Mouse (Mus musculus) MEL (cell line): ENCODE results near the gene Ttc16. TPM values are rescaled to one million over a fixed set of nuclear protein-coding genes. Genes with fewer than 3 reads are reported as not detected.

Experiments
- DNase-seq: peaks from one replicate; pipeline ENCODE4 v3.0.0; 2011; ENCODE audit warnings: low read depth, low spot score
- H3K27ac ChIP-seq: 2 replicates; pipeline ENCODE4 v1.5.1; 2012; ENCODE audit warnings: low read depth, mild to moderate bottlenecking, control low read depth, low read length, moderate library complexity; ENCODE audit not compliant: control insufficient read depth
- H3K27me3 ChIP-seq, 2 experiments: fragments of 150-350 bp in 1 of 2; sonication (generic) in 1 of 2; 2 replicates each; pipeline ENCODE4 v1.6.1; 2012; ENCODE audit warnings: low read length in 2 of 2, mild to moderate bottlenecking in 2 of 2, improper control_type of control experiment in 1 of 2, moderate library complexity in 1 of 2; ENCODE audit not compliant: insufficient read depth in 2 of 2, control insufficient read depth in 1 of 2
- H3K36me3 ChIP-seq, 2 experiments: 2 replicates each; pipeline ENCODE4 v1.6.1; 2012 to 2014; ENCODE audit warnings: low read length in 2 of 2, improper control_type of control experiment in 1 of 2, inconsistent platforms in 1 of 2, mild to moderate bottlenecking in 1 of 2; ENCODE audit not compliant: insufficient read depth in 2 of 2, control insufficient read depth in 1 of 2
- H3K4me1 ChIP-seq, 2 experiments: fragments of 150-350 bp in 1 of 2; sonication (generic) in 1 of 2; 2 replicates each; pipeline ENCODE4 v1.6.1; 2012; ENCODE audit warnings: low read length in 2 of 2, improper control_type of control experiment in 1 of 2, mild to moderate bottlenecking in 1 of 2; ENCODE audit not compliant: insufficient read depth in 2 of 2, control insufficient read depth in 1 of 2
- H3K4me3 ChIP-seq, 2 experiments: fragments of 150-350 bp in 1 of 2; sonication (generic) in 1 of 2; 2 replicates each; pipeline ENCODE4 v1.5.1; 2012; ENCODE audit warnings: low read depth in 2 of 2, low read length in 2 of 2, mild to moderate bottlenecking in 2 of 2, moderate library complexity in 2 of 2, control low read depth in 1 of 2, improper control_type of control experiment in 1 of 2; ENCODE audit not compliant: control insufficient read depth in 1 of 2, insufficient read depth in 1 of 2
- H3K79me2 ChIP-seq: 2 replicates; pipeline ENCODE4 v1.6.1; 2012; ENCODE audit warnings: mild to moderate bottlenecking, low read length, moderate library complexity; ENCODE audit not compliant: control insufficient read depth, poor library complexity, insufficient read depth
- H3K9ac ChIP-seq: 2 replicates; pipeline ENCODE4 v1.6.1; 2012; ENCODE audit warnings: low read depth, mild to moderate bottlenecking, control low read depth, low read length, moderate library complexity; ENCODE audit not compliant: control insufficient read depth, poor library complexity, severe bottlenecking
- H3K9me3 ChIP-seq: fragments of 150-350 bp; sonication (generic); replicated peaks from 2 replicates; pipeline ENCODE4 v1.6.1; 2012; ENCODE audit warnings: mild to moderate bottlenecking, low read length, improper control_type of control experiment, moderate library complexity; ENCODE audit not compliant: insufficient read depth
- BHLHE40 ChIP-seq: IDR thresholded peaks from 2 replicates; pipeline ENCODE4 v1.6.1; 2012; ENCODE audit warnings: low read depth, mild to moderate bottlenecking, inconsistent platforms, low read length, improper control_type of control experiment, borderline replicate concordance
- CHD1 ChIP-seq: IDR thresholded peaks from 2 replicates; pipeline ENCODE4 v1.6.1; 2012; ENCODE audit warnings: low read depth, mild to moderate bottlenecking, inconsistent platforms, low read length, improper control_type of control experiment
- CTCF ChIP-seq, 3 experiments: IDR thresholded peaks in 2 of 3; conservative IDR thresholded peaks in 1 of 3; 2 replicates each; pipeline ENCODE4 v1.5.1; 2011 to 2012; ENCODE audit warnings: low read length in 3 of 3, low read depth in 2 of 3, mild to moderate bottlenecking in 2 of 3, improper control_type of control experiment in 1 of 3, inconsistent platforms in 1 of 3, mixed read lengths in 1 of 3, moderate library complexity in 1 of 3; ENCODE audit not compliant: control insufficient read depth in 1 of 3, insufficient read depth in 1 of 3, poor library complexity in 1 of 3, severe bottlenecking in 1 of 3
- E2F4 ChIP-seq: IDR thresholded peaks from 2 replicates; pipeline ENCODE4 v1.6.1; 2011; ENCODE audit warnings: low read depth, low read length, improper control_type of control experiment, borderline replicate concordance
- ELF1 ChIP-seq: IDR thresholded peaks from 2 replicates; pipeline ENCODE4 v1.6.1; 2014; ENCODE audit warnings: low read depth, mild to moderate bottlenecking, inconsistent platforms, low read length, improper control_type of control experiment, moderate library complexity
- GABPA ChIP-seq: IDR thresholded peaks from 2 replicates; pipeline ENCODE4 v1.6.1; 2012; ENCODE audit warnings: low read depth, mild to moderate bottlenecking, inconsistent platforms, low read length, improper control_type of control experiment, moderate library complexity
- GATA1 ChIP-seq: IDR thresholded peaks from 2 replicates; pipeline ENCODE4 v1.6.1; 2011; ENCODE audit warnings: low read depth, low read length, improper control_type of control experiment
- KAT2A ChIP-seq: conservative IDR thresholded peaks from 2 replicates; pipeline ENCODE4 v1.6.1; 2012; ENCODE audit warnings: low read depth, low read length, improper control_type of control experiment, inconsistent platforms
- MAFK ChIP-seq: IDR thresholded peaks from 2 replicates; pipeline ENCODE4 v1.6.1; 2011; ENCODE audit warnings: low read depth, mild to moderate bottlenecking, low read length, improper control_type of control experiment, borderline replicate concordance
- MAZ ChIP-seq: IDR thresholded peaks from 2 replicates; pipeline ENCODE4 v1.6.1; 2012; ENCODE audit warnings: low read depth, mild to moderate bottlenecking, inconsistent platforms, low read length, improper control_type of control experiment
- MEF2A ChIP-seq: IDR thresholded peaks from 2 replicates; pipeline ENCODE4 v1.6.1; 2014; ENCODE audit warnings: low read depth, mild to moderate bottlenecking, inconsistent platforms, low read length, improper control_type of control experiment; ENCODE audit not compliant: poor library complexity, insufficient replicate concordance, severe bottlenecking; ENCODE audit errors: extremely low read depth
- POLR2A ChIP-seq, 2 experiments: IDR thresholded peaks; 2 replicates each; pipeline ENCODE4 v1.6.1; 2011 to 2012; ENCODE audit warnings: low read length in 2 of 2, mild to moderate bottlenecking in 2 of 2, control low read depth in 1 of 2, improper control_type of control experiment in 1 of 2, low read depth in 1 of 2, moderate library complexity in 1 of 2; ENCODE audit not compliant: control insufficient read depth in 1 of 2, insufficient read depth in 1 of 2, poor library complexity in 1 of 2
- POLR2AphosphoS5 ChIP-seq: IDR thresholded peaks from 2 replicates; pipeline ENCODE4 v1.6.1; 2012; ENCODE audit warnings: low read depth, borderline replicate concordance, mild to moderate bottlenecking, inconsistent platforms, low read length, moderate library complexity, mixed read lengths
- RAD21 ChIP-seq: IDR thresholded peaks from 2 replicates; pipeline ENCODE4 v1.6.1; 2011; ENCODE audit warnings: mild to moderate bottlenecking, low read depth, low read length, improper control_type of control experiment
- SMC3 ChIP-seq: IDR thresholded peaks from 2 replicates; pipeline ENCODE4 v1.6.1; 2011; ENCODE audit warnings: low read depth, low read length, improper control_type of control experiment
- TAL1 ChIP-seq: IDR thresholded peaks from 2 replicates; pipeline ENCODE4 v1.6.1; 2012; ENCODE audit warnings: mild to moderate bottlenecking, inconsistent platforms, low read length, moderate library complexity, mixed read lengths
- UBTF ChIP-seq: IDR thresholded peaks from 2 replicates; pipeline ENCODE4 v1.6.1; 2012; ENCODE audit warnings: low read depth, mild to moderate bottlenecking, inconsistent platforms, low read length, improper control_type of control experiment, moderate library complexity, borderline replicate concordance; ENCODE audit not compliant: insufficient read depth
- USF2 ChIP-seq, 2 experiments: IDR thresholded peaks; 2 replicates each; pipeline ENCODE4 v1.6.1; 2011 to 2012; ENCODE audit warnings: improper control_type of control experiment in 2 of 2, low read length in 2 of 2, borderline replicate concordance in 1 of 2, inconsistent platforms in 1 of 2, low read depth in 1 of 2, mild to moderate bottlenecking in 1 of 2; ENCODE audit not compliant: insufficient read depth in 1 of 2
- ZKSCAN1 ChIP-seq: IDR thresholded peaks from 2 replicates; pipeline ENCODE4 v1.6.1; 2012; ENCODE audit warnings: low read depth, mild to moderate bottlenecking, inconsistent platforms, low read length, improper control_type of control experiment, moderate library complexity
- ZMIZ1 ChIP-seq: IDR thresholded peaks from 2 replicates; pipeline ENCODE4 v1.6.1; 2012; ENCODE audit warnings: low read depth, mild to moderate bottlenecking, inconsistent platforms, low read length, improper control_type of control experiment, moderate library complexity
- ZNF384 ChIP-seq: IDR thresholded peaks from 2 replicates; pipeline ENCODE4 v1.6.1; 2012; ENCODE audit warnings: low read depth, mild to moderate bottlenecking, inconsistent platforms, low read length, improper control_type of control experiment
- polyA plus RNA-seq, 2 experiments: library from polyadenylated mRNA; stranded (reverse) in 1 of 2; unstranded in 1 of 2; fragments of >175 nt in 1 of 2; fragments of >200 nt in 1 of 2; gene quantifications; 2 replicates each; pipeline versions ENCODE4 v1.2.1 to v1.2.4; 2012; ENCODE audit warnings: low replicate concordance in 2 of 2, low read depth in 1 of 2; ENCODE audit not compliant: insufficient read length in 2 of 2, insufficient read depth in 1 of 2, missing spikeins in 1 of 2
- total RNA-seq: library from RNA; depleted of rRNA; stranded (reverse); fragments of 300-350 nt; gene quantifications from 2 replicates; pipeline ENCODE4 v1.2.3, GENCODE M21; 2012

Ttc16 gene
- total and polyA plus RNA-seq, 3 experiments: 0.35 to 0.69 TPM; not detected in 1

DNA sequence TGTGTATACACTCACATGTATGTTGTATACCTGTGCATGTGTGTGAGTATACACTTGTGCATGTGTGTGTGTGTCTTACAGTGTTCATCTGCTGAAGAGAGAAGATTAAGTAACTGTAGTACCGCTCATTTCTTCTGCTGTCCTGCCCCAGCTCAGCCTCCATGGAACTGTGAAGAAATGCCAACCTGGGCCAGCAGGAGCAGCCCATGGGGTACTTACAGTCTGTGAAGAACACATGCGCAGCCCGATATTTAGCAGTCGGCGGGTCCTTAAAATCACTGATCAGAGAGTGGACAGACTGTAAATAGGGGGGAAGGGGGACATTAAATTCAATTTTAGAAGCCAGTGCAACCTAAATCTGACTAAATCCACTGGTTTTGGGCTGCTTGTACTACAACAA lies 42.8 kb upstream of the Ttc16 start (continued):
- no peak for TF ChIP-seq MAFK

- H3K27ac ChIP-seq: no peak overlapping the region
- H3K9ac ChIP-seq: no peak overlapping the region
- peaks cover 0 to 2% of the 10 kb centered on the region in 2 experiments; a peak in 1 of 4 replicates for H3K36me3 ChIP-seq
- no peak for TF ChIP-seq ZKSCAN1
- TF ChIP-seq GATA1: no peak
- no peak for TF ChIP-seq BHLHE40
- TF ChIP-seq POLR2A (IDR thresholded peaks at IDR 0.05; ENCODE audit: control insufficient read depth in 1 of 2, insufficient read depth in 1 of 2, low read depth in 1 of 2, low read length in 2 of 2, poor library complexity in 1 of 2): no peak
- TF ChIP-seq CHD1: no peak
- no peak for TF ChIP-seq ZNF384
- TF ChIP-seq ELF1: no peak
- TF ChIP-seq CTCF (IDR thresholded peaks at IDR 0.05 in 2 of 3, conservative IDR thresholded peaks at IDR 0.05 in 1 of 3; ENCODE audit: control insufficient read depth in 1 of 3, insufficient read depth in 1 of 3, low read depth in 2 of 3, low read length in 3 of 3, poor library complexity in 1 of 3, severe bottlenecking in 1 of 3): no peak
- TF ChIP-seq RAD21: no peak
- no peak for TF ChIP-seq SMC3
- TF ChIP-seq GABPA: no peak
- TF ChIP-seq ZMIZ1: no peak
- TF ChIP-seq USF2 (IDR thresholded peaks at IDR 0.05; ENCODE audit: borderline replicate concordance in 1 of 2, insufficient read depth in 1 of 2, low read depth in 1 of 2, low read length in 2 of 2): no peak
- TF ChIP-seq KAT2A: no peak
- TF ChIP-seq UBTF: no peak
- TF ChIP-seq POLR2AphosphoS5: no peak
- TF ChIP-seq E2F4: no peak
- no peak for TF ChIP-seq MAZ
- no peak for TF ChIP-seq MEF2A
- no peak for TF ChIP-seq TAL1
- H3K4me3 ChIP-seq: no peak overlapping the region
- no peak for DNase-seq
- no peaks in the 10 kb centered on the region for H3K4me1 ChIP-seq
- H3K27me3 ChIP-seq: no peaks in the 10 kb centered on the region
- H3K9me3 ChIP-seq: no peaks in the 10 kb centered on the region
- H3K79me2 ChIP-seq: no peaks in the 10 kb centered on the region
Measured at GRCm38 (mm10) chr2:32817589-32817988, 42.2 kb upstream of the Ttc16 start.
